8 mouse cellular contexts compared by ENCODE assay signal in genomic region chr10:60105391-60106145, GRCm38 (mm10). TPM values are rescaled to one million over a fixed set of nuclear protein-coding genes. Genes with fewer than 3 reads are reported as not detected.
DNase-seq lines count a peak whose midpoint lies in the region; ATAC-seq and TF ChIP-seq lines count a peak whose summit lies in the region.

No protein-coding gene starts in this region.

- H3K36me3 ChIP-seq in embryonic facial prominence, embryonic 13.5 days: no peaks in the 10 kb centered on the region
- no peaks in the 10 kb centered on the region for H3K36me3 ChIP-seq in intestine, embryonic 15.5 days
- no peaks in the 10 kb centered on the region for H3K36me3 ChIP-seq in neural tube, embryonic 15.5 days

- WGBS in embryonic facial prominence, embryonic 13.5 days: 20% methylated on average over 20 of the region's 20 CpGs
- WGBS in intestine, embryonic 15.5 days: 25% methylated on average over 20 of the region's 20 CpGs
- 4% methylated on average over 20 of the region's 20 CpGs for WGBS in neural tube, embryonic 15.5 days

- no peak for ATAC-seq in embryonic facial prominence, embryonic 13.5 days (ENCODE audit: insufficient number of reproducible peaks, insufficient read depth, low FRiP score, low TSS enrichment, low read depth)
- no peak; the same call in 1 of the 2 replicates for ATAC-seq in intestine, embryonic 15.5 days
- ATAC-seq in neural tube, embryonic 15.5 days (ENCODE audit: low FRiP score): peak; percentile 46

- no peak for DNase-seq in layer of hippocampus, adult 2 months (ENCODE audit: low spot score in 2 of 2)
- DNase-seq in layer of hippocampus, postnatal 25 days (ENCODE audit: extremely low spot score in 1 of 2, low spot score in 1 of 2): no peak
- no peak for DNase-seq in left cerebral cortex, postnatal 4 days
- DNase-seq in adrenal gland, postnatal 36 days: no peak
- no peak for DNase-seq in layer of hippocampus, adult 18-20 months (ENCODE audit: low spot score in 2 of 2)

- peaks cover 16% of the 10 kb centered on the region for H3K4me1 ChIP-seq in embryonic facial prominence, embryonic 13.5 days
- peaks cover 13% of the 10 kb centered on the region for H3K4me1 ChIP-seq in intestine, embryonic 15.5 days (replicated peaks)
- peaks cover 40% of the 10 kb centered on the region for H3K4me1 ChIP-seq in neural tube, embryonic 15.5 days

- H3K9ac ChIP-seq in embryonic facial prominence, embryonic 13.5 days: no peak overlapping the region
- no peak overlapping the region for H3K9ac ChIP-seq in intestine, embryonic 15.5 days
- H3K9ac ChIP-seq in neural tube, embryonic 15.5 days (replicated peaks): peak overlapping the region; percentile 85

- peak overlapping the region; percentile 94 for H3K4me3 ChIP-seq in layer of hippocampus, adult 2 months
- H3K4me3 ChIP-seq in embryonic facial prominence, embryonic 13.5 days: peak overlapping the region; percentile 63
- H3K4me3 ChIP-seq in intestine, embryonic 15.5 days (replicated peaks): peak overlapping the region; percentile 56; the same call in 1 of the 2 replicates
- H3K4me3 ChIP-seq in neural tube, embryonic 15.5 days (replicated peaks): peak overlapping the region; percentile 84

- no peak for TF ChIP-seq CTCF in layer of hippocampus, adult 2 months (conservative IDR thresholded peaks at IDR 0.05)

- peak overlapping the region; percentile 98 for H3K27ac ChIP-seq in layer of hippocampus, adult 2 months
- no peak overlapping the region for H3K27ac ChIP-seq in embryonic facial prominence, embryonic 13.5 days
- no peak overlapping the region for H3K27ac ChIP-seq in intestine, embryonic 15.5 days
- H3K27ac ChIP-seq in neural tube, embryonic 15.5 days (replicated peaks): peak overlapping the region; percentile 94

- H3K9me3 ChIP-seq in embryonic facial prominence, embryonic 13.5 days: no peaks in the 10 kb centered on the region
- no peaks in the 10 kb centered on the region for H3K9me3 ChIP-seq in intestine, embryonic 15.5 days
- H3K9me3 ChIP-seq in neural tube, embryonic 15.5 days (replicated peaks): no peaks in the 10 kb centered on the region

- intact Hi-C loops in left cerebral cortex, postnatal 4 days (cut with DNase I): loop anchor here (5.0 to 10.0 kb wide), 2 partner anchors 103 to 211 kb away; partner anchors contain the start of genes Anapc16 and Ascc1

- H3K27me3 ChIP-seq in embryonic facial prominence, embryonic 13.5 days: peaks cover 61% of the 10 kb centered on the region
- H3K27me3 ChIP-seq in intestine, embryonic 15.5 days (replicated peaks): peaks cover 32% of the 10 kb centered on the region
- no peaks in the 10 kb centered on the region for H3K27me3 ChIP-seq in neural tube, embryonic 15.5 days (replicated peaks)

- H3K4me2 ChIP-seq in embryonic facial prominence, embryonic 13.5 days: peak overlapping the region; percentile 98
- H3K4me2 ChIP-seq in intestine, embryonic 15.5 days (replicated peaks): peak overlapping the region; percentile 100
- peak overlapping the region; percentile 87 for H3K4me2 ChIP-seq in neural tube, embryonic 15.5 days

RNA-seq across cellular contexts. Expression of gene Spock2, which starts 0.5 kb away (rescaled TPM):
- 100 to 1,000 TPM; 476 to 514 TPM for total RNA-seq in layer of hippocampus, adult 2 months (2021)
- total RNA-seq in layer of hippocampus, postnatal 25 days (2021): 100 to 1,000 TPM; 509 to 518 TPM
- 7.2 and 7.3 TPM in 2 replicates for polyA plus RNA-seq in embryonic facial prominence, embryonic 13.5 days (2015; fragmentation: Nextera tagmentation; extraction: Ambion mirVana)
- polyA plus RNA-seq in intestine, embryonic 15.5 days (2015; fragmentation: Nextera tagmentation; extraction: Ambion mirVana): 3.7 and 4.2 TPM in 2 replicates
- polyA plus RNA-seq in neural tube, embryonic 15.5 days (2015; fragmentation: Nextera tagmentation; extraction: Ambion mirVana): 114 and 122 TPM in 2 replicates
- total RNA-seq in left cerebral cortex, postnatal 4 days (2021): 100 to 1,000 TPM; 312 to 345 TPM
- total RNA-seq in adrenal gland, postnatal 36 days (2021): 10 to 100 TPM; 29.0 to 34.4 TPM
- total RNA-seq in layer of hippocampus, adult 18-20 months (2021): 100 to 1,000 TPM; 480 to 496 TPM

Comparison
In these comparisons a context has a peak if more than half of its experiments do, and no peak if none do; other contexts are left out.
1. H3K27ac ChIP-seq: peak in layer of hippocampus, adult 2 months (single experiment) and neural tube, embryonic 15.5 days (single experiment); none in embryonic facial prominence, embryonic 13.5 days (single experiment) and intestine, embryonic 15.5 days (single experiment).
2. RNA of gene Spock2, which starts 0.5 kb away (total RNA-seq): 509 to 518 TPM in layer of hippocampus, postnatal 25 days, 476 to 514 TPM in layer of hippocampus, adult 2 months, 480 to 496 TPM in layer of hippocampus, adult 18-20 months and 312 to 345 TPM in left cerebral cortex, postnatal 4 days; 29.0 to 34.4 TPM in adrenal gland, postnatal 36 days; every median in the first group is over 4 times any median in the second.
3. Peak in every context shown above with its lines, with median percentiles within 50 percentile points of each other: H3K4me3 ChIP-seq and H3K4me2 ChIP-seq.